Mouse (Mus musculus) bone marrow, adult 2 months (tissue): ENCODE measurements around the gene Egr2. TPM values are rescaled to one million over a fixed set of nuclear protein-coding genes. Genes with fewer than 3 reads are reported as not detected.

ENCODE experiments used
- H3K27ac ChIP-seq: fragments of 200-500 bp; 2 replicates; pipeline ENCODE4 v1.5.1; 2012; ENCODE audit warnings: low read depth, mild to moderate bottlenecking, control low read depth, inconsistent platforms, low read length; ENCODE audit not compliant: control insufficient read depth, poor library complexity, insufficient read depth
- H3K4me1 ChIP-seq: fragments of 200-500 bp; 2 replicates; pipeline ENCODE4 v1.6.1; 2011; ENCODE audit warnings: low read length; ENCODE audit not compliant: control insufficient read depth, insufficient read depth
- H3K4me3 ChIP-seq: fragments of 200-500 bp; replicated peaks from 2 replicates; pipeline ENCODE3; 2011; ENCODE audit warnings: mild to moderate bottlenecking, low read depth, low read length, control low read depth; ENCODE audit not compliant: control insufficient read depth
- CTCF ChIP-seq: fragments of 200-500 bp; IDR thresholded peaks from 2 replicates; pipeline ENCODE4 v1.5.1; 2011; ENCODE audit warnings: low read length, control low read depth; ENCODE audit not compliant: control insufficient read depth, insufficient read depth
- POLR2A ChIP-seq: fragments of 200-500 bp; IDR thresholded peaks from 2 replicates; pipeline ENCODE4 v1.6.1; 2011; ENCODE audit warnings: low read depth, mild to moderate bottlenecking, control low read depth, low read length, borderline replicate concordance; ENCODE audit not compliant: control insufficient read depth
- WGBS: fragments of 180-500 bp; shearing (Covaris S2); methylation state at CpG from one replicate; pipeline ENCODE4 v1.1.7; 2018; 5-methylcytosine and 5-hydroxymethylcytosine counted together
- polyA plus RNA-seq: library from polyadenylated mRNA; stranded (reverse); fragments of >200 nt; gene quantifications from 2 replicates; pipeline ENCODE4 v1.2.4, GENCODE M21; 2011; ENCODE audit warnings: low replicate concordance; ENCODE audit not compliant: missing spikeins, insufficient read depth, insufficient read length

Egr2 gene
- polyA plus RNA-seq, 1 experiment = not detected

GRCm38 (mm10) chr10:67571443-67571842, 36.2 kb downstream of the Egr2 start:
- Histone ChIP-seq H3K4me3 (no peak overlapping the region), H3K27ac (no peak overlapping the region), H3K4me1 (no peaks in the 10 kb centered on the region; the same call in 1 of the 2 replicates)
- TF ChIP-seq CTCF = no peak
- no peak for TF ChIP-seq POLR2A
- 76% methylated on average over 14 of the region's 14 CpGs for WGBS

DNA sequence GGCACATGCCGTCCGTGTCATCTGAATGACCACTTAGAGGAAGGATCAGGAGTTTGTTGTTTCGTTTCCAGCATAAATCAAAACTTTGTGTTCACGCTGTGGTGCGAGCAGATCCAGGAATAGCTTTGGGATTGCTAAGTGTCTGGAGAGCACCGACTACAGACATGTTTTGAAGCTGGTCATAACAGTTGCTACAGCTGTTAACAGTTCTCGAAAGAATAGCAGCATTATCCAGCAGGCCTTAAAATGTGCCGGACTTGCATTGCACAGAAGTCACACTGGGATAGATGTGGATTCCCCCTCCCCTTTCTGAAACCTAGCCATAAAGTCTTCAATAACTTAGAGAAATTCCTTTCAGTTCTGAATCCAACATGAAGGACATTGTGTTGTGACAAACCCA, 38.0 kb downstream of the Egr2 start:
- TF ChIP-seq CTCF (no peak), POLR2A (no peak)
- WGBS = 82% methylated on average over 8 of the region's 8 CpGs
- H3K4me3 ChIP-seq = no peak overlapping the region
- H3K4me1 ChIP-seq = no peaks in the 10 kb centered on the region
- H3K27ac ChIP-seq = no peak overlapping the region

GRCm38 (mm10) chr10:67579830-67580229, 44.6 kb downstream of the Egr2 start:
- TF ChIP-seq CTCF (no peak), POLR2A (no peak)
- 72% methylated on average over 4 of the region's 4 CpGs for WGBS
- Histone ChIP-seq H3K27ac (no peak overlapping the region), H3K4me1 (peaks cover 5% of the 10 kb centered on the region), H3K4me3 (no peak overlapping the region)

DNA sequence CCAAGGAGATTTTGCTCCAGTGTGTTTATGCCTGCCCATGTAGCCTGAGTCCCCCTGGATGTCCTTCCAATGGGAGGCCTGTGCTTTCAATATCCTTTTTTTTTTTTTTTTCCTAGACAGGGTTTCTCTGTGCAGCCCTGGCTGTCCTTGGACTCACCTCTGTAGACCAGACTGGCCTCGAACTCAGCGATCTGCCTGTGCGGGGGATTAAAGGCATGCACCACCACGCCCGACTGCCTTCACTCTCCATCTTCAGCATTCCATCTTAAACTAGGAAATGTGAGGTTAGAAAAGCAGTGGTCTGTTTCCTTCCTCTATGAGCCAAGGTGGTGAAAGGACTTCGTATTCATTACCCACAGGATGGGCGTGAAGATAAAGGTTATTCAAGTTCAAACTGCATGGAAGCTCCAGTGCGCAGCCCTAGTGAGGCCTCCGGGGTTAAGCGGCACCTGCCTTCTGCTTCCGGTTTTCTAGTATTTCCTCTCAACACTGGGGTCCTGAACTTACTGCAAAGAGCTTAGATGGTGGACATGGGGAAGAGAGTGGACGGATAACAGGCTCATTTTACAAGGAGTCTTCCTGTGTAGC, 46.5 kb downstream of the Egr2 start:
- peaks cover 5% of the 10 kb centered on the region for H3K4me1 ChIP-seq
- no peak overlapping the region for H3K4me3 ChIP-seq
- TF ChIP-seq POLR2A (no peak), CTCF (no peak)
- whole genome bisulfite sequencing = 6% methylated on average over 12 of the region's 12 CpGs
- H3K27ac ChIP-seq = no peak overlapping the region

DNA sequence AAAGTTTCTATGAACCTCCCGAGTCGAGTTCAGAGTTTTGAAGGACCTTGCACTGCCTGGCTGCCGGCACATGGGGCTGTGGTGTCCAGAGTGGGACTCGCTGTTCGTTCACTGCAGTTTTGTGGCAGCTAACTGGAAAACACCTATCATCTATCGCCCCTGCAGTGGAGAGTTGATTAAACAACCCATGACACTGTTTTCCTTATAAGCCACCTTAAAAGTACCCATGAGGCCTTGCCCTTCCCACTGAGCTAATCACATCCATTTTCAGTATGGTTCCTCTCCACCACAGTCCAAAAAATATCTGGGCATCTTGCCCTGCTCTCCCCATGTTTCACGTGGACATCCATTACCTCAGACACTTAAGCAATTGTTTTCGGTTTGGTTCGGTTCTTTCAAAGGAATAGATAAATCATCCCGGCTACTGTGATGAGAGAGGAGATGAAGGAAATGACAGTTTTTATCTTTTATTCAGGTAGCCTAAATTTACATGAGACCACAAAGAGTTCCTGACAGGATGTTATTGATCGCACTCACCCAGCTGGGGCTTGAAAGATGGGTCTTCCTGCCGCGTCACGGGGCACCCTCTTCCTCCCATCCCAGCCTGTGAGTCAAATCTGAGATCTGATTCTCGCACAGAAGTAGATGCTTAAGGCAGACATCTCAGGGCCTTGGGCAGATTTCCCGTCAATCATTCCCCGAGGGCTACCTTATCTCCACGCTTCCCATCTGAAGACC, 50.8 kb downstream of the Egr2 start:
- no peak overlapping the region for H3K27ac ChIP-seq
- TF ChIP-seq POLR2A (no peak), CTCF (no peak)
- no peak overlapping the region for H3K4me3 ChIP-seq
- H3K4me1 ChIP-seq = peaks cover 5% of the 10 kb centered on the region
- 68% methylated on average over 18 of the region's 18 CpGs for WGBS

Other genes with a start within 250 kb of the Egr2 start
- gene Ado, start 13.5 kb downstream of the Egr2 start, polyA plus RNA-seq = 4.1 and 4.2 TPM in 2 replicates